Mouse (Mus musculus) embryo, embryonic 10.5 days (tissue): ENCODE results near the gene Plcxd2.

Source experiments
- DNase-seq: peaks from one replicate; pipeline ENCODE4 v3.0.0-alpha.2; 2015; ENCODE audit warnings: low spot score

Plcxd2 gene

GRCm38 (mm10) chr16:45986236-45986635 lies 23.8 kb downstream of the Plcxd2 start:
- DNase-seq = no peak

DNA sequence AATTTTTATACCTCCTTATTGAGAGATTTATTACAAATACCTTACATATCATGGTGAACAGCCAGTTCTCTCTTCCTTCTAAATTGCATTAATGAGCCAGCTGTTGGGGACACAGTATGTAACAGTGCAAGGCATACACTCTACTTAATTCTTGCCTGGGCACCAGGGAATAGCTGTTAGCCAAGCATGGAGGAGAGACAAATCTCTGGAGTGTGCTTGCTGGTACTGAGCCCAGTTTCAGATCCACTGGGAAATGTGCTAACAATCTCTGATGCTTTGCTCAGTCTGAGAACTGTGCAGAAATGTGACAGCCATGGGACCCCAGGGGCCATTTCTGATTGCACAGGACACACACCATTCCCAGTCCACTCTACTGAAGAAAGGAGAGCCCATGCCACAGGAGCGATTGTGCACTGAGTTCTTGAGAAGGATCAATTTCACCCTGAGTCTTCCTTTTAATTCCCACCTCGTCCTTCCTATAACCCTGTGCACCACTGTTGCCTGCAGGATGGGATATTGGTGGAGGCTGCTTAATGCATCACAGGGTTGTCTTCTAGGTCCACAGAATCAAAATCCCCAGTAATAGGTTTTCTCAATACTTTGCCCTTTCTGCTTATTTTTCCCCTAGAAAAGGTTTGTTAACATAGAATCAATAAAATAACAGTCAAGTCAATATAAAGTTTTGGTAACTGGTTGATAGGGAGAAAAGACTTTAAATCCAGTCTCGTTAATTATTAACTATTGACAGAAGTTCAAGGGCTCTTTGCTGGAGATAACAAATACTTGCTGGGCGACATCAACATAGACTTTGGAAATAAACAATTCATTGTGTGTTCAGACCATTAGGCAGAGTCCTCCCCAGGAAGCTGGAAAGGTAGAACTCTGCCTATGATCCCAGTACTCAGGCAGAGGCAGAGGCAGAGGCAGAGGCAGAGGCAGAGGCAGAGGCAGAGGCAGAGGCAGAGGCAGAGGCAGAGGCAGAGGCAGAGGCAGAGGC lies 25.1 kb downstream of the Plcxd2 start:
- no peak for DNase-seq

- DNase-seq = no peak
Observed at GRCm38 (mm10) chr16:45976251-45976650, 33.8 kb downstream of the Plcxd2 start.

DNA sequence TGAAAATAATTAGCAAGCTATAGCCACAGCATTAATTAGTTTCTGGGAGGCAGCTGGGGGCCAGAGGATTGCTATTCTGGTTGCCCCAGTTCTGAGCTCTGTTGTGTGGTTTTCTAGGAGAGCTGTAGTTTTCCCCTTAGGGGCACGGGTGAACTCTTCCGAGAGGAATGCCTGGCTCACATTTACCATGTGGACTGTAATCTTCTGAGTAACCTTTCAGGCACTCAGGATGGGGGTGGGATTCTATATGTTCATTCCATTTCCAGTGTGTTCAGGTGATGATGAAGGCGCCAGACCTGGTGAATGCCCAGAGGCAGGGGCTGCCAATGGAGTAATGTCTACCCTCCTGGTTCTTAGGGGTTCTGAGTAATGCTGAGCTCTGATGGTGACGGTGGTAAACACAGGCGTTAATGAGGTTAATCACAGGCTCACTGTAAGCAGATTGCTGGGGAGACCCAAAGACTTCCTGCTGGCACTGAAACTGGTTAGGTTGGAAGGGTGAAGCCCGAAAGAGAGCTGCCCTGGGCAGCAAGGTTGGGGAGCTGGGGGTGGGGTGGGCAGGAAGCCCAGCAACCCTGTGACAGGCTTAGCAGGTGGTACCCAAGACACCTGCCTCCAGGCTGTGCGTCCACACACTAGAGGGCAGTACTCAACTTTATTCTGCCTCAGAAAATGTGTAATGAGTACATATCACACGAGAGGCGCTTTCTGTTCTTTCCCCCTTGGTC lies 35.9 kb downstream of the Plcxd2 start:
- DNase-seq = peak; percentile 16

- no peak for DNase-seq
Observed at GRCm38 (mm10) chr16:45970187-45970586, 39.8 kb downstream of the Plcxd2 start.

DNA sequence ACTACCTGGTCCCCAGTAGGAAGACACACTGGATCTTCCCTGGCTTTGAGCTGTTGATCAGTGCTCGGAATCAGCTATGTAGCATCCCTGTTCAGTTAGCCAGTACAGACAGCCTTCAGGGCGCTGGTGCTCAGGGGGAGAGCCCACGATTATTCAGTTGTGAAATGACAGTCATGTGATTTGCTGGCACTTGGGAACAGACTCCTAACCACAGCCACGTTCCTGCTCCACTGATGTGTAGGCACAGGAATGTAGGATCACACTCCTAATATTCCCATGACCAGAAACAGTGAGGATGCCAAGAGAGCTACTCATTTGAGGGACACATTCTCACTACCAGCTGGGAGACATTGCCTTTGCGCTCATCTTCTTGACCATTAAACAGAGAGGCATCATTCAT lies 41.3 kb downstream of the Plcxd2 start:
- DNase-seq = no peak

GRCm38 (mm10) chr16:45967471-45967870 lies 42.5 kb downstream of the Plcxd2 start:
- peak; percentile 92 for DNase-seq

DNA sequence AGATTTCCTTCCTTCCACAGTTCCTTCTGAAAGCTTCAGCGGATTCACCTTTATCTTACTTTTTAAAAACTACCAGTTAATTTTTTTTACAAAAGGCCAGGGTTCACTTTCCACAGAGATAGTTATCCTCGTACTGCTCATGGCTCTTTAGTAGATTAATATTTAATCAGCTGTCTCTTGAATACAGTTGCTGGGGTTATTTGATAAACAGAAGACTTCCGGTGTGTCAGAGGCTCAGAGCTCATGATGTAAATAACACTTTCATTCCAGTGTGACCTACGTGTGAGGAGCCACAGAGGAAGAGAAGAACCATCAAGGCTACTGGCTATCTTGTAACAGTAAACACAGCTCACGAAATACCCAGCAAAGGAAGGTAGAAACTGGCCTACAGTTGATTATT lies 43.4 kb downstream of the Plcxd2 start:
- DNase-seq = no peak

DNA sequence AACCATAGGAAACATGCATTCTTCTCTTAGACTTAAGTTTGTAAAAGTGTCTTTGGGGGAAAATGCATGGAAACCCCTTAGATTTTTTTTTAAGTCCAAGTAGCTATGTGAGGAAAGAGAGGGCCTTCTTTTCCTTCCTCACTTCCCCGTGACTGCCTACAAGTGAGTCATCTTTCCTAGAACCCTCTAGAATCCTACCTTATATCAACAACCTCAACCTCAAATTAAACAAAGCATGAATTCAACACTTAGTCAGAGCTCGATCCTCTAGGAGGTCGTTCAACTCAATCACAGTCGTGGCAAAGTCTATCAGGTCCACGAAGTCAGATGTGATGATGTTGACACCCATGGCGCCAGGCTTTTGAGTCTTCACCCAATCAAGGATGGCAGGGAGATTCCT lies 45.2 kb downstream of the Plcxd2 start:
- DNase-seq = no peak

DNA sequence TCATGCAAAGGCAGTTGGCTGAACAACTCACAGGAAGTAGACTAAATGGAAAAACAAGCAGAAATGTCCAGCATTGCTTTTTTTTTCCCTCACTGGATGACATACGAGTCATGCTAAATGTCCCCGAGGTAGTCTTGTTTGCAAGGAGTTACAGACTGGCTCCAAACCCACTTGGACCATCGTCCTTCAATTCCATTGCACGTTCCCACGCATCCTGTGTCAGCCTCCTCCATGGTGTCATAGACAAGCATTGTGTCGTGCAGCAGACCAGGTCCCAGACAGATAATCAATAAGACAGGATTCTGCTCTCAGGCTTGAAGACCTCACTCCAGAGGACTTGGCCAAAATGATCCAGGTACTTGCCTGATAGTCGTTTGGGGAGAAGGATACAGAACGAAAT lies 46.2 kb downstream of the Plcxd2 start:
- no peak for DNase-seq

DNA sequence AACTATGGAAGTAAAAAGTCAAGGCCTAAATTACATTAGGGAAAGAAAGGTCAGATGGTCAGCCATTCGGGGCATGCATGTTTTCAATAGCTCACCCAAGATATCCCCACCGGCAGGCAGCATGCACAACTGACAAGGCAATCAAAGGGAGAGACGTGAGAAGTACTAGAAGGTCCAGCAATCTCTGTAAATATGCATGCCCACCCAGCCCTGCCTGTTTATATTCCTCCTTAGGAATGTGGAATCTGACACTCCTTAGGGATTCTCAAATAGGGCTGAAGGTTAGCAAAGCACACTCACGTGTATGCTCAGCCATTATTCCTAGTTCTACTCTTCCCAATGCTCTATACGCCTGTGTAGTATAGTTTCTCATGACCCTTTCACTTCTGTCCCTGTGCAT lies 46.9 kb downstream of the Plcxd2 start:
- DNase-seq = peak; percentile 48

DNA sequence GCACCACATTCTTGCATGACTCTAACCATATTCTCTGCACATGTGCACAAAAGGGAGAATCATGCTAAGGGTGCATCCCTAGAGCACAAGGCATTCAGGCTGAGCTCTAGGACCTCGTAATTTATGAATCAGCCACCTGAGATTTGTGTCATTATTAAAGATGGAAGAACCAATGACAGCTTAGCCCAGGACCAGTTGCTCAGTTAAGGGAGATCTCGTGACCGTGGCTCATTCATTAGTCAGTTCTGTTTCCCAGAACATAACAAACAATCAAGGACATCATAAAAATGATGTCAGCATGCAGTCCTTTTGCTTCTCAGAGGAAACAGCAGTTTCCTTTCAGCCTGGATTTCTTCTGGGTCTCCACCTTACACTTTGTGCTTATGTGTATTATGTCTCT lies 49.0 kb downstream of the Plcxd2 start:
- DNase-seq = no peak

GRCm38 (mm10) chr16:45956390-45956950 lies 53.5 kb downstream of the Plcxd2 start:
- DNase-seq = no peak

DNA sequence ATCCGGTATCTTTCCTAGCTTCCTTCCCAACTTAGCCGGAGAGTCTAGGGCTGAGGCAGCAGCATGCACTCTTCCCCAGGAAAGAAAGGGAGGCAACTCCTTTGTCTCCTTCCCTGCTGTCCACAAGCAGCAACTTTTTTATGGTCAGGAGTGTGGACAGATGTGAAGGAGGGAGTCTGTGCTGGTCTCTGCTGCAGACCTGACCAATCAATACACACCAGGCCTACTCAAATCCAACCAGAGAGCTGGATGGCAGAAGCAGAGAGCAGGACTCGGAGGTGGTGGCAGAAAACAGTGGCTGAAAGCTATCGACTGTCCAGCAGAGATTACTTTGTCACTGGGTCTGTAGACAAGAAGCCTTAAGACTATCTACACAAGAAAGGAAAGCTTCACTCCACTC lies 56.6 kb downstream of the Plcxd2 start, which contains the start of gene Phldb2:
Gene Phldb2 (minus strand): TSS at position 205 of the 400 bp plus-strand sequence.
- no peak for DNase-seq

DNA sequence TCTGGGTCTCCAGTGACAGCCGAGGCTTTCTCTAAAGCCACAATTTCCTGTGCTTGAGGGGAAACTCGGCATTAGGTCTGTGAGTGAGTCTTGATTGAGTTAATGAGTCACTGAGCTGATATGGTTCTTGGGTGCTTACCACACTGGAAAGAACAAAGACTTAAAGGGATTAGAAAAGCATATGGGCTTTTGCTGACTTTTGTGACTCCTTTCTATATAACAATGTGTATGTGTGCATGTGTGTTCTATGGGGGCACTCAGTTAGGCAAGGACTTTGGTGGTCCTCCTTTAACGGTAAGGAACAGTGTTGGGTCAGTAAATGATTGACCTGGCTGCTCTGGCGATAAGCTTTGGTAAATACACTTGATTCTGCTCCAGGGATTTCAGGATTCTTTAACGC lies 57.5 kb downstream of the Plcxd2 start:
- DNase-seq = no peak

- DNase-seq = no peak
Observed at GRCm38 (mm10) chr16:45952035-45952434, 58.0 kb downstream of the Plcxd2 start.

DNA sequence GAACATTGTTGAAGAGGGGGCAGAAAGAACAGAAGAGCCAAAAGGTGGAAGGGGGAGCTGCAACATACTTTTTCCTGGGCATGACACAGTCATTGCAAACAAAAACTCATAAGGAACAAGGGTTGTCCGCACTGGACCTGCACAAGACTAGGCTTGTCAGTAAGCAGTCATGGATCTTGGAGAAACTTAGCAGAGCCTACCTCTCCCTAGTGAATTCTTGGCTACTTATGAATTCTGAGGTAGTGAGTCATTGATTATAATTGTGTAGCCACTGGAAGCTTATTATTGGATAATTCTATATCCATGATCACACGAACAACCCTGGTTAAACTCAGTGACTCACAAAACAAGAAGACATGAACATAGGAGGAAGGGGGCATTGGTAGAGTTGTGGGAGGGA lies 63.7 kb downstream of the Plcxd2 start:
- no peak for DNase-seq

DNA sequence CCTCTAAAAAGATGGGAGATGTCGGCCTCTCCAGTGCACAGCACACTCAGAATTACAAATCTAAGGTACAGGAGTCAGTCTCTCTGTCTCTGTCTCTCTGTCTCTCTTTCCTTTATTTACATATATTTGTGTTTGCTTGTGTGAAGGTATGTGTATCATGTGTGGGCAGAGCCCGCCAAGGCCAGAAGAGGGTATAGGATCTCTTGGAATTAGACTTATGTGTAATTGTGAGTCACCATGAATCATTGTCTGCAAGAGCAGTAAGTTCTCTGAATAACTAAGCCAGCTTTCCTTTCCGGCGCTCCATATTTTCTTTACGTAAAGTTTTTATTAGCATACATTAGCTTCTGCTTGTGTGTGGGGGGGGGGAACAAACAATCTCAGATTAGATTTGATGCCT lies 64.4 kb downstream of the Plcxd2 start:
- no peak for DNase-seq

DNA sequence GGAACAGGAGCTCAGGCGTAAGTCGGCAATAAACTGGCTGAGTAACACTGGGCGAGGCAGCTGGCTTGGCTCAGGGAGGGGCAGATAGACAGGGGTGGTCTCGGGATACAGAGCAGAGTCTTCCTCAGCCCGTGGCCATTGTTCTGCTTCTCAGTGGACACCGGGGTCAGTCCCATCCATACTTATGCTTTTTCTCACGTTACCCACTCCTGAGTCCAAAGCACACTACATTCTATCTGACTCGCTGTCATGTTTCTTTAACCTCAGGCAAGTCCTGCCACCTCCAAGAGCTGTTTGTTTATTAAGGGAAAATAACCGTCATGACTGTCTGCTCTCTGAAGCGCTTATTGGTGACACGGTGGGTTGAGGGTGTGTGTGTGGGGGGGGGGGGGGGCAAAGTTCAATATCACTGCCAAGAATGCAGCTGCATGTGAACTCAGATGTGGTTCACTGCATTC lies 64.8 kb downstream of the Plcxd2 start:
- DNase-seq = no peak

DNA sequence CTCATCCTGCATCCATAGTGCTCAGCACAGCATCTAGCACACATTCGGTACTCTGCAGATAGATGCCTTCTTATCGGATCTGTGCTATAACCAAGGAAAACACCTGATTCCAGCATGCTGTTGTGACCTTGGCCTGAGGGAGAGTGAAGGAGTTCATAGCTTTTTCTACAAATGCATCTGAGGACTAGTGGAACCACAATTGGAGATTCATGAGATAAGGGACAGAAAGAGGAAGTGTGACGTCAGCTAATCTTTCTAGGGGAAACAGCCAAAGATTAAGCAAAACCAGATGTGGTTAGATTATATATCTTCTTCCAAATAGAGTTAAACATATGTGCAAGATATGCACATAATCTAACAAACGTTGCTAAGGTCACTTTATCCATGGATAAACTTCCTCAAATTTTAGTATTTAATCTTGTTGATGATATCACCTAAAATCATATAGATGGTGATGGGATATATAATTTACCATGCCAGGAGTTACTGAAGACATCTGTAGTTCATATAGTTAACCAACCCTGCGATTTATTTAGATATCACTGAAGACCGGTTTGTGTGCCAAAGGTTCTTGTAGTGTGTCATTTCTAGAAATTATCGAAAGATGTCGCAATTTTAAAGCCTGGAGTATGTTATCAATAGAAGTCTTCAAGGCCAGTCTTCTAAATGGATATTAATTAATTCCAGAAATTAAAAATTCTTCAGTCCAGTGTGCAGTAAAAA lies 67.7 kb downstream of the Plcxd2 start:
- DNase-seq = no peak

GRCm38 (mm10) chr16:45940701-45941100 lies 69.3 kb downstream of the Plcxd2 start:
- no peak for DNase-seq

- no peak for DNase-seq
Observed at GRCm38 (mm10) chr16:45939436-45939835, 70.6 kb downstream of the Plcxd2 start.
